Mouse (Mus musculus) A20 (cell line): Measurements from ENCODE around the gene Megf8.

Experiments used
- DNase-seq: peaks from one replicate; pipeline ENCODE4 v3.0.0-alpha.2; 2011; ENCODE audit warnings: low read depth, low spot score

Megf8 gene

DNA sequence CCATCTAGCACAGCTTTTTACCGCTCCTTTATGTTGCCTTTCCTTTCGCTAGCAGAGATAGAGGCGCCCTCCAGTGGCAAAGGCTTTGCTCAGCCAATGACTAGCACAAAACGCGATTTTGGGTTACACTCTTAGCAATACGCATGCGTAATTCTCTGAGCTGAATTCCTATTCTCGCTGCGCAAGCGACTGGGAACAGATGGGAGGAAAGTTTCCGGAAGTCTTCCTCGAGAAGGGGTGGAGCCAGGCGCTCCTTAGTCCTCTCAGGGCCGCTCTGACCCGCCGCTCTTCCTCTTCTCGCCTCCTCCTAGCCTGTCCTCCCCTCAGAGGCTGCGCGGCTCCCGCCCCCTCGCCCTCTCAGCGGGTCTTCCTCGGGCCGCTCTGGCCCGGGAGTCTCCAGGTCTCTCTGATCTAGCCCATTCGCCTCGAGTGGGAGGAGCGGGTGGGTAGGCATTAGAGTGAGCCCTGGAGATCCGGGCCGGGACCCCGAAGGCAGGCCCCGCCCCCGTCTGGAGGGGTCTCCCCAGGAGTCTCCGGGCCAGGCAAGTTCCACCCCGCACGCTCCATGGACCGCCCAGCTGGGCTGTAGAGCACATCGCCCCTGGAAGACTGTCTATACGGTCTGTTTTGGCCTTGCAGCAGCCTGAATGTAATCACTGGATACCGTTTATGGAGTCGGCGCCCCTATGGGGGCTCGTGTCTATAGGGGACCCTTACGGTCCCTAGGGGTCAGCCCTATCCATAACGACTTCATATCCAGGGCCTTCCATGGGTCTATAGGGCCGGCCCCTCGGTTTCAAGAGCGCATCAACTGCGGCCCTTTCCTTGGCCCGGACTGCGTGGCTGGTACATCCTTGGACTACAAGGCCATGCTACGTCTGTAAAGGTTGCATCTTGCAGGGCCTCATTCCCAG is at the start of gene Megf8:
Megf8 (plus strand) TSS at position 633 of the 914 bp plus-strand sequence.
- peak; percentile 91 for DNase-seq

- DNase-seq = peak; percentile 100
Measured at GRCm38 (mm10) chr7:25267301-25267750, 49.6 kb upstream of the Megf8 start, which contains the start of gene Cic. TSS of gene Cic (plus strand) at chr7:25267704.

DNA sequence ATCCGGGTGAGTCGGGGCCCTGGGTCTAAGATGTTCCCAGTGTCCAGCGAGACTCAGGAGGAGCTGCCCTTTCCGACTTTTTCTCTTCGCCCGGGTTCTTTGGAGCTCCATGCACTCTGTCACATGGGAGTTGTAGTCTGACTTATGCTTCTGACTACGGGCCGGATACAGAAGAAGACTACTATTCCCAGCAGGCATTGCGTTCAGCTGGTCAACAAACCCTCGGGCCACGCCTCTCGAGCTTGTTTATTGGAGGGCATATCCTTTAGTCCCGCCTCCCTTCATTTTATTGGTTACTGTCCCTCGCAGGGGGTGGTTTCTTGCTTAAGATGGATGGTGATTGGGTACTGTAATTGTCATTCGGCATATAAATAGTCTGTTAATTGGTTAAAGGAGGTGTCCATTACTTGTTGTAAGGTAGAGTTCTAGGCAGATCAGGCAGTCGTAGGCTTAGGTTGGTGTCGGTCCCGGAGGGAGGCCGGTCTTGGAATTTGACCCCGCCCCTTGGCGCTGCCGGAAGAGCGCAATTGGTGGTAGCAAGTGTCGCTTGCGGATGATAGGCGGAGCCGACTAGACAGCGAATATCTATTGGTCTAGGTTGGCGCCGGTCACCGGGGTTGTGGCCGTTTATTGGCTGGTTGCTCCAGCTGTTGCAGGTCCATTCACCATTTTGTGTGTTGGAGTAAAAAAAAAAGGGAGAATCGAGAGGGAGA is 49.1 kb upstream of the Megf8 start:
- peak; percentile 100 for DNase-seq

DNA sequence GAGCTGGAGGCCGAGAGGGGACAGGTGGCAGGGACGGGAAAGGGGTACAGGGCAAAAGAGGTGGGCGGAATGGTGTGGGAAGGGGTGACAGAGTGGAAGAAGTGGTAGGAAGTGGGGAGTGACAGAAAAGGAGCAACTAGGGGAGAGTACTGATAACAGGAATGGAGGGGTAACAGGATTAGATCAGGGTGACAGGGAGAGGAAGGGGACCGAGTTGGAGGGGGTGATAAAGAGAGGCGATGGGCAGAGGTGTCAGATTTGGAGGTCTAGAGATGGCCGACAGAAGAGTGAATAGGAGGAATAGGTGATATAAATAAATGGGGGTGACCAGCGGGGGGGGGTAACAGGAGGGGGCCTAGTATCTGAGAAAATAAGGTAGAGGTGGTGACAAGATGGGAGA is 48.4 kb upstream of the Megf8 start:
- no peak for DNase-seq

- DNase-seq = peak; percentile 57
Measured at GRCm38 (mm10) chr7:25269029-25269428, 47.9 kb upstream of the Megf8 start.

GRCm38 (mm10) chr7:25269545-25270271 is 47.3 kb upstream of the Megf8 start:
- peak; percentile 72 for DNase-seq

GRCm38 (mm10) chr7:25270652-25271633 is 46.0 kb upstream of the Megf8 start:
- DNase-seq = no peak

DNA sequence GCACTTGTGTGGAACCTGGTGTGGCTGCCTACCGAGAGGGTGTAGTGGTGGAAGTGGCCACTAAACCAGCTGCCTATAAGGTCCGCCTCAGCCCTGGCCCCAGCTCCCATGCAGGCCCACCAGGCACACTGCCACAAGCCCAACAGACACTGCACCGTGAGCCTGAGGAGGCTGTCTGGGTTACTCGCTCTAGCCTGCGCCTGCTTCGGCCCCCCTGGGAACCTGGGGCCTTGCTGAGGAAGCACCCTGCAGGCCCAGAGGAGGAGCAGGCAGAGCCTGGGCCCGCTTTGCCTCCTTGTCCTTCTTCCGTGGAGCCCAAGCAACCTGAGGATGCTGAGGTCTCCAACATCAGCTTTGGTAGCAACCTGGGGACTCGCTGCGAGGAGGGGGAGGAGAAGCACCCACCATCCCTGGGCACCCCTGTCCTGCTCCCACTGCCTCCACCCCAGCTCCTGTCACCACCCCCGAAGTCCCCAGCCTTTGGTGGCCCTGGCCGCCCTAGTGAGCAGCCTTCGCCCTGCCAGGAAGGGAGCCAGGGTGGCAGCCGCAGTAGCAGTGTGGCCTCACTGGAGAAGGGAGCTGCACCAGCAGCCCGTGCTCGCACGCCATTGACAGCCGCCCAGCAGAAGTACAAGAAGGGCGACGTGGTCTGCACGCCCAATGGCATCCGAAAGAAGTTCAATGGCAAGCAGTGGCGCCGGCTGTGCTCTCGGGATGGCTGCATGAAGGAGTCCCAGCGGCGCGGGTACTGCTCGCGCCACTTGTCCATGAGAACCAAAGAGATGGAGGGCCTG is 45.1 kb upstream of the Megf8 start:
- no peak for DNase-seq

DNA sequence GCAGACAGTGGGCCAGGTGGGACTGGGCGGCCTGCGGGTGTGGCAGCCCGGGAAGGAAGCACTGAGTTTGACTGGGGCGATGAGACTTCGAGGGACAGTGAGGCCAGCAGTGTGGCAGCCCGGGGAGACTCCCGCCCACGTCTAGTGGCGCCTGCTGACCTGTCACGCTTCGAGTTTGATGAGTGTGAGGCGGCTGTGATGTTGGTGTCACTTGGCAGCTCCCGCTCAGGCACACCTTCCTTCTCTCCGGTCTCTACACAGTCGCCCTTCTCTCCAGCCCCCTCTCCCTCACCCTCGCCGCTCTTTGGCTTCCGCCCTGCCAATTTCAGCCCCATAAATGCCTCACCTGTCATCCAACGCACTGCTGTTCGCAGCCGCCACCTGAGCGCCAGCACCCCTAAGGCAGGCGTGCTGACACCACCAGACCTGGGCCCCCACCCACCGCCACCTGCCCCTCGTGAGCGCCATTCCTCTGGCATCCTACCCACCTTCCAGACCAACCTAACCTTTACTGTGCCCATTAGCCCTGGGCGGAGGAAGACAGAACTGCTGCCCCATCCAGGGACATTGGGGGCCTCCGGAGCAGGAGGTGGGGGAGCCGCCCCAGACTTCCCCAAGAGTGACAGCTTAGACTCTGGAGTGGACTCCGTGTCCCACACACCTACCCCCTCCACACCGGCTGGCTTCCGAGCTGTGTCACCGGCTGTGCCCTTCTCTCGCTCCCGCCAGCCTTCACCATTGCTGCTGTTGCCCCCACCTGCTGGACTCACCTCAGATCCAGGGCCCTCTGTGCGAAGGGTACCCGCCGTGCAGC is 44.3 kb upstream of the Megf8 start:
- DNase-seq = no peak

- no peak for DNase-seq
Measured at GRCm38 (mm10) chr7:25273259-25274241, 43.4 kb upstream of the Megf8 start.

DNA sequence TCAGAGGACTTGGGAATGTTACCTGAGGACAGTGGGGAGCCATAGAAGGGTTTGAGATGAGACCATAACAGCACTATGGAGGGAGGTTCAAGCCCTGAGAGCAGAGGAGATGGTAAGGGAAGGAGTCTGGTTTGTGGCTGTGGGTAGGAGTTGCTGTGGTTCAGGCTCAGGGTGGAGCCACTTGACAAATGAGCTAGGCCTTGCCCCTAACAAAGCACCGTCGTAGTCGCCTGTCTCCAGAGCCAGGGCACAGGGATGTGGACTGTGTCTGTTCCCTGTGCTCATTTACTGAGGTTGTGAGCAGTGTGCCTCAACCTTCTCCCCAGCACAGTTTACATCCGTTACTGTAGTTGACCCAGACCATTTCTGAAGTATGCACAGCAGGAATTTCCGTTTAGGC is 42.4 kb upstream of the Megf8 start:
- no peak for DNase-seq

- DNase-seq = no peak
Measured at GRCm38 (mm10) chr7:25274996-25275395, 42.0 kb upstream of the Megf8 start.

GRCm38 (mm10) chr7:25275555-25276298 is 41.2 kb upstream of the Megf8 start:
- DNase-seq = no peak

DNA sequence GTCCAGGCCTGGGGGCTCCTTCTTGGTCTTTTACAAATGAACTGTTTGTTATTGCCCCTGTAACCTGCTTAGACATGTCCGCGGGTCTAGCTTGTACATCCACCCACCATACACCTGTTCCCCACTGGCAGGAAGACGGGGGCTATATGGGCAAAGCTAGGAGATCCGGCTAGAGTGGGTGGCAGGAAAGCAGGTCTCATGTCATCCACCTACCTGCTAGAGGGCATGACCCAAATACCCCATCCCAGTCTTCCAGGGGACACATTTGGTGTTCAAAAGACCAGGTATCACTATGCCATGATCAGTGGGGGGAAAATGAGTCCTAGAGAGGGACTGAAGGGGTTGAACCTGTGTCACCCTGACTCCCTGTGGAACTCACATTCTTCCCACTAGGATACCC is 39.6 kb upstream of the Megf8 start:
- no peak for DNase-seq

- no peak for DNase-seq
Measured at GRCm38 (mm10) chr7:25277998-25278340, 39.0 kb upstream of the Megf8 start.

DNA sequence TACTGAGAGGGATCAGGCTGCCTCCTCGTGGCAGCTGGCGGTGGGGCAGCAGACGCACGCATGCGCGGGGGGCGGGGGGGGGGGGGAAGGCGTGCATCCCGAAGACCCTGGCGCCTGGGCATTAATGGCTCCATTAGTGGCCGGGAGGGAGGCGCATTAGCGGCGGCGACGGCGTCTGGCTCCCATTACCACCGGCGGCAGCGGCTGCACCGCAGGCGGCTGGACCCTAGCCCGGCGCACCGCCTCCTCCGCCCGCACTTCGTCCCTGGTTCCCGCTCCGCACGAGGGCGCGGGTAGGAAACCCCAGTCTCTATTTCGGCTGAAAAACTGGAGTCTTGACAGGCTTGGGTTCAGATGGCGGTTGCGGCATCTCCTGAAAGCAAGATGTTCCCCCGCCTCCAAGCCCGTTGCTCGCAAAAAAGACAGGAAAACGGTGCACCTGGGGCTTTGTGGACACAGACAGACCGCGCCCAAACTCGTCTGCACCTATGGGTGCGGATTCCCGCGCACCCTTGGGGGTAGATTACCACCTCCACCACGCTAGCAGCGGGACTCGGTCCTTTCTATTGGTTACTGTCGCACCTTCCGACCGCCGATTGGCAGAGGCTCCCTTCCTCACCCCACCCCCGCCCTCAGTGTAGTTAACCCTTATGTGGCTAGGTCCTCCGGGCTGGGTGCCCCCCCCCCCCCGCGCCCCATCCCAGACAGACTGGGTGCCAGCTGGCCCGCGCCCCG is 38.5 kb upstream of the Megf8 start:
- peak; percentile 99 for DNase-seq
